Mouse (Mus musculus) heart, postnatal 0 days (tissue): ENCODE data around the gene Tmc6.

Source experiments
- CTCF ChIP-seq: IDR thresholded peaks from 2 replicates; pipeline ENCODE4 v1.5.1; 2016; ENCODE audit warnings: antibody characterized with exemption, control low read depth, low read depth
- EP300 ChIP-seq: IDR thresholded peaks from 2 replicates; pipeline ENCODE4 v1.6.1; 2016; ENCODE audit warnings: antibody characterized with exemption, low read depth

- TF ChIP-seq CTCF (no peak), EP300 (no peak)
Observed at GRCm38 (mm10) chr11:117730490-117730838, 51.5 kb downstream of the Tmc6 start.
